Mouse (Mus musculus): ENCODE measurements at regions not wholly inside any gene's neighbourhood (a gene's known extent, or its start where the extent isn't known, plus 50 kb on each side); places are given as distances from the start of the nearest gene placed in this dataset.

GRCm38 (mm10) chr15:50403883-50404282 is 3480.8 kb upstream of the Gm7489 start:
- no peaks in the 10 kb centered on the region for H3K27me3 ChIP-seq (ENCODE audit: insufficient read depth, low read length)
- ATAC-seq (ENCODE audit: extremely low read depth, insufficient number of reproducible peaks, low FRiP score, poor library complexity, severe bottlenecking) (no peak), DNase-seq (ENCODE audit: low spot score) (no peak)
- TF ChIP-seq POLR2AphosphoS5 (IDR thresholded peaks at IDR 0.05; ENCODE audit: insufficient replicate concordance, low read depth, low read length) (no peak), CTCF (IDR thresholded peaks at IDR 0.05; ENCODE audit: low read depth, low read length) (no peak), TAL1 (conservative IDR thresholded peaks at IDR 0.05; ENCODE audit: low read depth, low read length) (no peak), GATA1 (IDR thresholded peaks at IDR 0.05; ENCODE audit: borderline replicate concordance, low read length) (no peak), GATA2 (IDR thresholded peaks at IDR 0.05; ENCODE audit: borderline replicate concordance, low read depth, low read length) (no peak)
- H3K9me3 ChIP-seq (replicated peaks): no peaks in the 10 kb centered on the region
- no peaks in the 10 kb centered on the region for H3K36me3 ChIP-seq (replicated peaks)
- no peaks in the 10 kb centered on the region for H3K4me1 ChIP-seq (ENCODE audit: insufficient read depth, low read depth, low read length)
- no peak overlapping the region for H3K4me3 ChIP-seq (ENCODE audit: low read depth, low read length)

GRCm38 (mm10) chr15:50408985-50409384 is 3475.7 kb upstream of the Gm7489 start:
- DNase-seq (ENCODE audit: low spot score) (no peak), ATAC-seq (ENCODE audit: extremely low read depth, insufficient number of reproducible peaks, low FRiP score, poor library complexity, severe bottlenecking) (no peak)
- TF ChIP-seq GATA2 (IDR thresholded peaks at IDR 0.05; ENCODE audit: borderline replicate concordance, low read depth, low read length) (no peak), GATA1 (IDR thresholded peaks at IDR 0.05; ENCODE audit: borderline replicate concordance, low read length) (no peak), POLR2AphosphoS5 (IDR thresholded peaks at IDR 0.05; ENCODE audit: insufficient replicate concordance, low read depth, low read length) (no peak), TAL1 (conservative IDR thresholded peaks at IDR 0.05; ENCODE audit: low read depth, low read length) (no peak), CTCF (IDR thresholded peaks at IDR 0.05; ENCODE audit: low read depth, low read length) (no peak)
- Histone ChIP-seq H3K4me3 (ENCODE audit: low read depth, low read length) (no peak overlapping the region), H3K9me3 (replicated peaks) (0 out of 2 replicates have a peak, but pooled peaks cover 4% of the 10 kb centered on the region), H3K27me3 (ENCODE audit: insufficient read depth, low read length) (no peaks in the 10 kb centered on the region), H3K36me3 (replicated peaks) (no peaks in the 10 kb centered on the region), H3K4me1 (ENCODE audit: insufficient read depth, low read depth, low read length) (no peaks in the 10 kb centered on the region)

- Histone ChIP-seq H3K36me3 (replicated peaks) (no peaks in the 10 kb centered on the region), H3K9me3 (replicated peaks) (no peaks in the 10 kb centered on the region), H3K27me3 (ENCODE audit: insufficient read depth, low read length) (no peaks in the 10 kb centered on the region), H3K4me1 (ENCODE audit: insufficient read depth, low read depth, low read length) (no peaks in the 10 kb centered on the region), H3K4me3 (ENCODE audit: low read depth, low read length) (no peak overlapping the region)
- ATAC-seq (ENCODE audit: extremely low read depth, insufficient number of reproducible peaks, low FRiP score, poor library complexity, severe bottlenecking) (no peak), DNase-seq (ENCODE audit: low spot score) (no peak)
- TF ChIP-seq GATA1 (IDR thresholded peaks at IDR 0.05; ENCODE audit: borderline replicate concordance, low read length) (no peak), POLR2AphosphoS5 (IDR thresholded peaks at IDR 0.05; ENCODE audit: insufficient replicate concordance, low read depth, low read length) (no peak), TAL1 (conservative IDR thresholded peaks at IDR 0.05; ENCODE audit: low read depth, low read length) (no peak), GATA2 (IDR thresholded peaks at IDR 0.05; ENCODE audit: borderline replicate concordance, low read depth, low read length) (no peak), CTCF (IDR thresholded peaks at IDR 0.05; ENCODE audit: low read depth, low read length) (no peak)
These were observed 3467.1 kb upstream of the Gm7489 start for GRCm38 (mm10) chr15:50417641-50418040.

DNA sequence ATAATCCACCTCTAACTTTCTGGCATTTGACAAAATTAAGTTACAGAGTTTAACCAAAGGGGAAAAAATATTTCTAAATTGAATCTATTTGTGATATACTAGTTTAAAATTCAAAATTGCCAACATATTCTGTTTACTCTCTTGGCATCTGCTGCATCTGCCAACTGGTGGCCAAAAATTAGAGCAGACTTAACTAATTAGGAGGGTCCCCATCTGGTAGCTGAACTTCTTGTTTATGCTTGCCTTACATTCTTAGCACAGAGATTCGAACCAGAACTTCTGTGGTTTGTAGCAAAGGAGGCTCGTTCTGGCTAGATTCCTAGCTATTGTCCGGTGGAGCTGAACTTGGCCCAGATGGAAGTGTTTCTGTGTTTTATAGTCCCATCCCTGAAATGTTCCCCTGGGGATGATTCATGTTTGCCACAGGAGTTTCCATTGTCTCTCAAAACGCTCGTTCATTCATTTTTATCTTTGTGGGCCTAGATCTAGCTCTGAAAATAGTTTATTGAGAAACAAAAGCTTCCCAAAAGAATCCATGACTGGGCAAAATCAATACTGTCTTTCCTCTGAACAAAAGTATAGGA is 3461.5 kb upstream of the Gm7489 start:
- Histone ChIP-seq H3K4me3 (ENCODE audit: low read depth, low read length) (no peak overlapping the region), H3K9me3 (replicated peaks) (no peaks in the 10 kb centered on the region), H3K36me3 (replicated peaks) (no peaks in the 10 kb centered on the region), H3K27me3 (ENCODE audit: insufficient read depth, low read length) (no peaks in the 10 kb centered on the region), H3K4me1 (ENCODE audit: insufficient read depth, low read depth, low read length) (no peaks in the 10 kb centered on the region)
- DNase-seq (ENCODE audit: low spot score) (no peak), ATAC-seq (ENCODE audit: extremely low read depth, insufficient number of reproducible peaks, low FRiP score, poor library complexity, severe bottlenecking) (no peak)
- TF ChIP-seq GATA1 (IDR thresholded peaks at IDR 0.05; ENCODE audit: borderline replicate concordance, low read length) (no peak), POLR2AphosphoS5 (IDR thresholded peaks at IDR 0.05; ENCODE audit: insufficient replicate concordance, low read depth, low read length) (no peak), GATA2 (IDR thresholded peaks at IDR 0.05; ENCODE audit: borderline replicate concordance, low read depth, low read length) (no peak), TAL1 (conservative IDR thresholded peaks at IDR 0.05; ENCODE audit: low read depth, low read length) (no peak), CTCF (IDR thresholded peaks at IDR 0.05; ENCODE audit: low read depth, low read length) (no peak)

DNA sequence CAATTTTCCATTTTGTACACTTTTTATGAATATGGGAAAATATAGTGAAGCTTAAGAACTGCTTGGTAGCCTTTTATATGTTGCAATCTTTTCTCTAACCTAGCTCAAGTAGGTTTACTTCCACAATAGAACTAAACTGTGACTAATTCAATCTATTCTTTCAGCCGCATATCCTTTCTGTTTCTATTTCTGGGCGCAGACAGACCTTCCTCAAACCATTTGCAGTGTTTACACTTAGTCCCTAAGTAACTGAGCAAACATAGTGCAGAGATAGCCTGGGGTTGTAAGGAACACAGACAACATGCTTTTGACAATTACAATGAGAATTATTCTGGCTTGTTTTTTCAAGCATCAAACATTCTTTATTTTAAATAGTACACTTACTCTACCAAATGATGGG is 3435.1 kb upstream of the Gm7489 start:
- ATAC-seq (ENCODE audit: extremely low read depth, insufficient number of reproducible peaks, low FRiP score, poor library complexity, severe bottlenecking): no peak
- TF ChIP-seq GATA1 (IDR thresholded peaks at IDR 0.05; ENCODE audit: borderline replicate concordance, low read length) (no peak), GATA2 (IDR thresholded peaks at IDR 0.05; ENCODE audit: borderline replicate concordance, low read depth, low read length) (no peak)
- no peak for DNase-seq (ENCODE audit: low spot score)
- no peaks in the 10 kb centered on the region for H3K9me3 ChIP-seq (replicated peaks)
- no peaks in the 10 kb centered on the region for H3K27me3 ChIP-seq (ENCODE audit: insufficient read depth, low read length)
- H3K4me3 ChIP-seq (ENCODE audit: low read depth, low read length): no peak overlapping the region
- H3K4me1 ChIP-seq (ENCODE audit: insufficient read depth, low read depth, low read length): no peaks in the 10 kb centered on the region
- H3K36me3 ChIP-seq (replicated peaks): no peaks in the 10 kb centered on the region

- H3K4me3 ChIP-seq (ENCODE audit: low read depth, low read length): no peak overlapping the region
- no peaks in the 10 kb centered on the region for H3K4me1 ChIP-seq (ENCODE audit: insufficient read depth, low read depth, low read length)
- H3K36me3 ChIP-seq (replicated peaks): no peaks in the 10 kb centered on the region
- H3K27me3 ChIP-seq (ENCODE audit: insufficient read depth, low read length): no peaks in the 10 kb centered on the region
- ATAC-seq (ENCODE audit: extremely low read depth, insufficient number of reproducible peaks, low FRiP score, poor library complexity, severe bottlenecking) (no peak), DNase-seq (ENCODE audit: low spot score) (no peak)
- TF ChIP-seq TAL1 (conservative IDR thresholded peaks at IDR 0.05; ENCODE audit: low read depth, low read length): no peak
- no peak for TF ChIP-seq POLR2AphosphoS5 (IDR thresholded peaks at IDR 0.05; ENCODE audit: insufficient replicate concordance, low read depth, low read length)
- no peak for TF ChIP-seq CTCF (IDR thresholded peaks at IDR 0.05; ENCODE audit: low read depth, low read length)
- no peaks in the 10 kb centered on the region for H3K9me3 ChIP-seq (replicated peaks)
These were observed 3412.1 kb upstream of the Gm7489 start for GRCm38 (mm10) chr15:50472626-50473025.

GRCm38 (mm10) chr15:50498716-50499115 is 3386.0 kb upstream of the Gm7489 start:
- no peak for TF ChIP-seq GATA1 (IDR thresholded peaks at IDR 0.05; ENCODE audit: borderline replicate concordance, low read length)
- no peak for TF ChIP-seq TAL1 (conservative IDR thresholded peaks at IDR 0.05; ENCODE audit: low read depth, low read length)
- TF ChIP-seq CTCF (IDR thresholded peaks at IDR 0.05; ENCODE audit: low read depth, low read length): no peak
- no peak for TF ChIP-seq GATA2 (IDR thresholded peaks at IDR 0.05; ENCODE audit: borderline replicate concordance, low read depth, low read length)
- no peak for TF ChIP-seq POLR2AphosphoS5 (IDR thresholded peaks at IDR 0.05; ENCODE audit: insufficient replicate concordance, low read depth, low read length)
- H3K36me3 ChIP-seq (replicated peaks): no peaks in the 10 kb centered on the region
- DNase-seq (ENCODE audit: low spot score): no peak
- H3K27me3 ChIP-seq (ENCODE audit: insufficient read depth, low read length): no peaks in the 10 kb centered on the region
- no peaks in the 10 kb centered on the region for H3K9me3 ChIP-seq (replicated peaks)
- no peaks in the 10 kb centered on the region for H3K4me1 ChIP-seq (ENCODE audit: insufficient read depth, low read depth, low read length)
- no peak for ATAC-seq (ENCODE audit: extremely low read depth, insufficient number of reproducible peaks, low FRiP score, poor library complexity, severe bottlenecking)
- no peak overlapping the region for H3K4me3 ChIP-seq (ENCODE audit: low read depth, low read length)
